Mouse (Mus musculus): ENCODE data around the gene Foxe1. TPM values are rescaled to one million over a fixed set of nuclear protein-coding genes. Genes with fewer than 3 reads are reported as not detected.

The Foxe1 gene
- total RNA-seq, 2 experiments from 2014 or later, result not detected

DNA sequence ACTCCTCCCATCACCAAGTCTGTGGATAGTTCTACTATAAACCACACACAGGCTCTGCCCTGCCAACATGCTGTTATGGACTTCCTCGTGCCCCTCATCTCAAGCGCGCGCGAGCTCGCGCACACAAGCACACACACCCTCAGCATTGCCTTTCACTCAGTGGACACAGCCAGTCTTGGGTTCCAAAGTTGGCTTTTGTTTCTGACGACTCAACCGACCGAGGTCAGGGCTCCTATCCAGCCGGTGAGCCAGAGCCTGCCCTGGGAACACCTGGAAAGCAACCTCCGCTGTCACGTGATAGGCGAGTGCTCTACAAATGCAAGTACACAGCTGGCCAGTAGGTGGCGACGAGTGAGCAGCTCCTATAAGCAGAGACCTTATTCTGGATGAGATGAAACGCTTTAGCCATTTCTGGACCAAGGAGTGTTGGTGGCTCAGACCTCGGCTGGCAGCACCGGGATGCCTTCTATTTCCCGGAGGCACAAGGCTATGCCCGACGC is 31.5 kb downstream of the Foxe1 start:
- H3K27ac ChIP-seq, result no peak overlapping the region
- peak; percentile 79 to 84 for DNase-seq (ENCODE audit: extremely low spot score in 1 of 2, low spot score in 2 of 2)
- intact Hi-C loops (cut with DNase I), result loop anchor here (5.0 kb wide), 1 partner anchor 173 kb away; no protein-coding TSS in a partner anchor
- H3K4me3 ChIP-seq, result peak overlapping the region; percentile 33
- TF ChIP-seq CTCF (IDR thresholded peaks at IDR 0.05), result peak; percentile 83

GRCm38 (mm10) chr4:46388556-46388955 is 45.1 kb downstream of the Foxe1 start:
- DNase-seq (ENCODE audit: extremely low spot score in 1 of 2, low spot score in 2 of 2), result no peak
- H3K27ac ChIP-seq, result peak overlapping the region; percentile 99
- intact Hi-C loops (cut with DNase I), result no loop called here
- no peak for TF ChIP-seq CTCF (IDR thresholded peaks at IDR 0.05)
- H3K4me3 ChIP-seq, result peak overlapping the region; percentile 74

GRCm38 (mm10) chr4:46389013-46389611 is 45.7 kb downstream of the Foxe1 start, which contains the start of gene Trmo:
Trmo (minus strand) TSS chr4:46389437.
- Histone ChIP-seq H3K4me3 (peak within 1 kb of the TSS; percentile 74), H3K27ac (peak within 1 kb of the TSS; percentile 99)
- TF ChIP-seq CTCF (IDR thresholded peaks at IDR 0.05), result no peak
- intact Hi-C loops (cut with DNase I), result loop anchor here (1.0 kb wide), 1 partner anchor 62 kb away; no protein-coding TSS in a partner anchor
- peak; percentile 94 to 96 for DNase-seq (ENCODE audit: extremely low spot score in 1 of 2, low spot score in 2 of 2)

GRCm38 (mm10) chr4:46389612-46390341 is 46.4 kb downstream of the Foxe1 start:
- intact Hi-C loops (cut with DNase I), result loop anchor here (1.0 kb wide), 1 partner anchor 62 kb away; no protein-coding TSS in a partner anchor
- DNase-seq (ENCODE audit: extremely low spot score in 1 of 2, low spot score in 2 of 2), result peak in 1 of 2 experiments; percentile 33

GRCm38 (mm10) chr4:46390390-46390970 is 47.1 kb downstream of the Foxe1 start:
- intact Hi-C loops (cut with DNase I), result no loop called here
- DNase-seq (ENCODE audit: extremely low spot score in 1 of 2, low spot score in 2 of 2), result peak; percentile 63 to 67
- Histone ChIP-seq H3K4me3 (peak overlapping the region; percentile 74; the same call in 1 of the 2 replicates), H3K27ac (no peak overlapping the region)
- TF ChIP-seq CTCF (IDR thresholded peaks at IDR 0.05), result peak; percentile 80

More at GRCm38 (mm10) chr4:46389612-46390341, 46.4 kb downstream of the Foxe1 start:
- TF ChIP-seq CTCF (IDR thresholded peaks at IDR 0.05), result no peak; the same call in 1 of the 2 replicates
- H3K27ac ChIP-seq, result peak overlapping the region; percentile 99
- H3K4me3 ChIP-seq, result peak overlapping the region; percentile 74

- intact Hi-C loops (cut with DNase I), result no loop called here
- Histone ChIP-seq H3K27ac (no peak overlapping the region), H3K4me3 (no peak overlapping the region)
- DNase-seq (ENCODE audit: extremely low spot score in 1 of 2, low spot score in 2 of 2), result no peak
- TF ChIP-seq CTCF (IDR thresholded peaks at IDR 0.05), result no peak
These were observed 51.0 kb downstream of the Foxe1 start for GRCm38 (mm10) chr4:46394388-46394787.

GRCm38 (mm10) chr4:46395736-46396135 is 52.3 kb downstream of the Foxe1 start:
- no peak for DNase-seq (ENCODE audit: extremely low spot score in 1 of 2, low spot score in 2 of 2)
- H3K27ac ChIP-seq, result no peak overlapping the region
- no peak overlapping the region for H3K4me3 ChIP-seq
- intact Hi-C loops (cut with DNase I), result no loop called here
- no peak for TF ChIP-seq CTCF (IDR thresholded peaks at IDR 0.05)

Other genes with a start within 250 kb of the Foxe1 start
- gene Ncbp1, start 205.0 kb upstream of the Foxe1 start, total RNA-seq (2021), result 10 to 100 TPM; 47.4 to 49.5 TPM
- 10 to 100 TPM; 17.8 to 18.6 TPM for gene Tstd2, start 204.9 kb upstream of the Foxe1 start, total RNA-seq (2021)
- gene Xpa, start 147.3 kb upstream of the Foxe1 start, total RNA-seq (2021), result 10 to 100 TPM; 11.9 to 13.5 TPM
- 1 to 10 TPM; 3.6 to 4.6 TPM for gene Trmo, start 45.8 kb downstream of the Foxe1 start, total RNA-seq (2021)
- gene Hemgn, start 69.9 kb downstream of the Foxe1 start, total RNA-seq (2021), result not detected
- gene Anp32b, start 107.3 kb downstream of the Foxe1 start, total RNA-seq (2021), result 10 to 100 TPM; 44.9 to 46.4 TPM
- 10 to 100 TPM; 13.9 to 19.8 TPM for gene Nans, start 145.6 kb downstream of the Foxe1 start, total RNA-seq (2021)
- gene Trim14, start 192.5 kb downstream of the Foxe1 start, total RNA-seq (2021), result 1 to 10 TPM in 1 of 2 experiments, under 1 TPM in 1; 0.72 to 1.1 TPM